Mouse (Mus musculus): ENCODE data around the gene B3galt2.

GRCm38 (mm10) chr1:143631337-143631736 is 9.1 kb upstream of the B3galt2 start:
- TF ChIP-seq CTCF (conservative IDR thresholded peaks at IDR 0.05; ENCODE audit: insufficient read depth, insufficient read length, low read depth, low read length) (no peak), POLR2A (IDR thresholded peaks at IDR 0.05; ENCODE audit: low read depth, low read length) (no peak)

Data from kidney, adult 2 months (tissue).